Mouse (Mus musculus): ENCODE data around the gene Stra6.

- TF ChIP-seq CTCF (IDR thresholded peaks at IDR 0.05; ENCODE audit: control insufficient read depth, insufficient read depth, insufficient read length), result no peak
- TF ChIP-seq MAX (IDR thresholded peaks at IDR 0.05), result no peak
- TF ChIP-seq USF1 (IDR thresholded peaks at IDR 0.05; ENCODE audit: low read depth), result no peak
Measured at GRCm38 (mm10) chr9:58194222-58194621, 130.6 kb downstream of the Stra6 start.
